Mouse (Mus musculus): ENCODE results near the gene Fam210b. TPM values are rescaled to one million over a fixed set of nuclear protein-coding genes. Genes with fewer than 3 reads are reported as not detected.
A peak's percentile ranks its signal among the peaks of the same experiment; 100 is the strongest.
"Not testable (repeated sequence)": the region's sequence is repeated elsewhere in the genome, so short reads cannot be mapped to it uniquely, and the experiment has no call there.

The Fam210b gene
- polyA plus RNA-seq (2015; fragmentation: Nextera tagmentation; extraction: Ambion mirVana): 38.8 and 40.8 TPM in 2 replicates

GRCm38 (mm10) chr2:172345258-172345738, at the start of gene Fam210b:
Fam210b (plus strand) TSS chr2:172345565.
- no peaks in the 10 kb centered on the region for H3K9me3 ChIP-seq (ENCODE audit: control insufficient read depth, low read length)
- peaks cover 37% of the 10 kb centered on the region for H3K4me1 ChIP-seq (replicated peaks; ENCODE audit: control insufficient read depth, insufficient read depth, low read length)
- no peaks in the 10 kb centered on the region for H3K27me3 ChIP-seq (ENCODE audit: control insufficient read depth, insufficient read depth, low read depth, low read length)
- H3K27ac ChIP-seq (ENCODE audit: low read length): peak within 1 kb of the TSS; percentile 85
- peak within 1 kb of the TSS; percentile 85 for H3K9ac ChIP-seq (ENCODE audit: low read length)
- 0% methylated on average over 33 of the region's 35 CpGs for WGBS
- ATAC-seq (ENCODE audit: low read depth): peak; percentile 95
- peak within 1 kb of the TSS; percentile 98 for H3K4me2 ChIP-seq (ENCODE audit: low read depth, low read length)
- H3K36me3 ChIP-seq (ENCODE audit: control insufficient read depth, insufficient read depth, low read length): no peaks in the 10 kb centered on the region
- H3K4me3 ChIP-seq (ENCODE audit: low read length): peak within 1 kb of the TSS; percentile 86

- no peaks in the 10 kb centered on the region for H3K4me1 ChIP-seq (replicated peaks; ENCODE audit: control insufficient read depth, insufficient read depth, low read length)
- no peak overlapping the region for H3K4me3 ChIP-seq (ENCODE audit: low read length)
- no peak for ATAC-seq (ENCODE audit: low read depth)
- H3K27ac ChIP-seq (ENCODE audit: low read length): no peak overlapping the region
- H3K36me3 ChIP-seq (ENCODE audit: control insufficient read depth, insufficient read depth, low read length): no peaks in the 10 kb centered on the region
- WGBS: 25% methylated on average over 1 of the region's 1 CpGs
- H3K9me3 ChIP-seq (ENCODE audit: control insufficient read depth, low read length): no peaks in the 10 kb centered on the region
- H3K27me3 ChIP-seq (ENCODE audit: control insufficient read depth, insufficient read depth, low read depth, low read length): no peaks in the 10 kb centered on the region
- no peak overlapping the region for H3K4me2 ChIP-seq (ENCODE audit: low read depth, low read length)
- no peak overlapping the region for H3K9ac ChIP-seq (ENCODE audit: low read length)
Measured at GRCm38 (mm10) chr2:172298083-172298482, 47.3 kb upstream of the Fam210b start.

- Histone ChIP-seq H3K9me3 (ENCODE audit: control insufficient read depth, low read length) (no peaks in the 10 kb centered on the region), H3K4me2 (ENCODE audit: low read depth, low read length) (no peak overlapping the region), H3K4me3 (ENCODE audit: low read length) (no peak overlapping the region), H3K27me3 (ENCODE audit: control insufficient read depth, insufficient read depth, low read depth, low read length) (no peaks in the 10 kb centered on the region), H3K4me1 (replicated peaks; ENCODE audit: control insufficient read depth, insufficient read depth, low read length) (no peaks in the 10 kb centered on the region), H3K27ac (ENCODE audit: low read length) (no peak overlapping the region), H3K9ac (ENCODE audit: low read length) (no peak overlapping the region), H3K36me3 (ENCODE audit: control insufficient read depth, insufficient read depth, low read length) (no peaks in the 10 kb centered on the region)
- no peak for ATAC-seq (ENCODE audit: low read depth)
- WGBS: 43% methylated on average over 1 of the region's 1 CpGs
Measured at GRCm38 (mm10) chr2:172298542-172298941, 46.8 kb upstream of the Fam210b start.

- 30% methylated on average over 14 of the region's 14 CpGs for WGBS
- H3K4me2 ChIP-seq (ENCODE audit: low read depth, low read length): no peak overlapping the region
- no peaks in the 10 kb centered on the region for H3K36me3 ChIP-seq (ENCODE audit: control insufficient read depth, insufficient read depth, low read length)
- no peak overlapping the region for H3K9ac ChIP-seq (ENCODE audit: low read length)
- no peaks in the 10 kb centered on the region for H3K27me3 ChIP-seq (ENCODE audit: control insufficient read depth, insufficient read depth, low read depth, low read length)
- H3K4me3 ChIP-seq (ENCODE audit: low read length): no peak overlapping the region
- H3K9me3 ChIP-seq (ENCODE audit: control insufficient read depth, low read length): no peaks in the 10 kb centered on the region
- no peak overlapping the region for H3K27ac ChIP-seq (ENCODE audit: low read length)
- ATAC-seq (ENCODE audit: low read depth): no peak
- no peaks in the 10 kb centered on the region for H3K4me1 ChIP-seq (replicated peaks; ENCODE audit: control insufficient read depth, insufficient read depth, low read length)
Measured at GRCm38 (mm10) chr2:172299126-172299921, 46.0 kb upstream of the Fam210b start.

GRCm38 (mm10) chr2:172302396-172302795, 43.0 kb upstream of the Fam210b start:
- H3K36me3 ChIP-seq (ENCODE audit: control insufficient read depth, insufficient read depth, low read length): no peaks in the 10 kb centered on the region
- WGBS: 79% methylated on average over 5 of the region's 5 CpGs
- no peak for ATAC-seq (ENCODE audit: low read depth)

GRCm38 (mm10) chr2:172304118-172304708, 41.2 kb upstream of the Fam210b start:
- no peaks in the 10 kb centered on the region for H3K36me3 ChIP-seq (ENCODE audit: control insufficient read depth, insufficient read depth, low read length)
- H3K4me1 ChIP-seq (replicated peaks; ENCODE audit: control insufficient read depth, insufficient read depth, low read length): no peaks in the 10 kb centered on the region
- no peaks in the 10 kb centered on the region for H3K9me3 ChIP-seq (ENCODE audit: control insufficient read depth, low read length)
- no peak overlapping the region for H3K27ac ChIP-seq (ENCODE audit: low read length)
- 48% methylated on average over 8 of the region's 8 CpGs for WGBS
- H3K27me3 ChIP-seq (ENCODE audit: control insufficient read depth, insufficient read depth, low read depth, low read length): no peaks in the 10 kb centered on the region
- no peak overlapping the region for H3K4me2 ChIP-seq (ENCODE audit: low read depth, low read length)
- ATAC-seq (ENCODE audit: low read depth): no peak
- no peak overlapping the region for H3K9ac ChIP-seq (ENCODE audit: low read length)
- H3K4me3 ChIP-seq (ENCODE audit: low read length): no peak overlapping the region

More at GRCm38 (mm10) chr2:172302396-172302795, 43.0 kb upstream of the Fam210b start:
- Histone ChIP-seq H3K4me3 (ENCODE audit: low read length) (no peak overlapping the region), H3K4me1 (replicated peaks; ENCODE audit: control insufficient read depth, insufficient read depth, low read length) (no peaks in the 10 kb centered on the region), H3K4me2 (ENCODE audit: low read depth, low read length) (no peak overlapping the region), H3K27me3 (ENCODE audit: control insufficient read depth, insufficient read depth, low read depth, low read length) (no peaks in the 10 kb centered on the region), H3K27ac (ENCODE audit: low read length) (no peak overlapping the region), H3K9me3 (ENCODE audit: control insufficient read depth, low read length) (no peaks in the 10 kb centered on the region), H3K9ac (ENCODE audit: low read length) (no peak overlapping the region)

GRCm38 (mm10) chr2:172305546-172305945, 39.8 kb upstream of the Fam210b start:
- not testable (repeated sequence) for ATAC-seq (ENCODE audit: low read depth)
- WGBS: 68% methylated on average over 7 of the region's 7 CpGs

GRCm38 (mm10) chr2:172306544-172306943, 38.8 kb upstream of the Fam210b start:
- no peaks in the 10 kb centered on the region for H3K9me3 ChIP-seq (ENCODE audit: control insufficient read depth, low read length)
- H3K27ac ChIP-seq (ENCODE audit: low read length): no peak overlapping the region
- no peaks in the 10 kb centered on the region for H3K4me1 ChIP-seq (replicated peaks; ENCODE audit: control insufficient read depth, insufficient read depth, low read length)
- H3K36me3 ChIP-seq (ENCODE audit: control insufficient read depth, insufficient read depth, low read length): no peaks in the 10 kb centered on the region
- H3K27me3 ChIP-seq (ENCODE audit: control insufficient read depth, insufficient read depth, low read depth, low read length): no peaks in the 10 kb centered on the region
- H3K4me3 ChIP-seq (ENCODE audit: low read length): no peak overlapping the region
- WGBS: 61% methylated on average over 4 of the region's 4 CpGs
- no peak overlapping the region for H3K9ac ChIP-seq (ENCODE audit: low read length)
- H3K4me2 ChIP-seq (ENCODE audit: low read depth, low read length): no peak overlapping the region
- ATAC-seq (ENCODE audit: low read depth): no peak

More at GRCm38 (mm10) chr2:172305546-172305945, 39.8 kb upstream of the Fam210b start:
- not testable (repeated sequence) for H3K27me3 ChIP-seq (ENCODE audit: control insufficient read depth, insufficient read depth, low read depth, low read length); H3K36me3 ChIP-seq (ENCODE audit: control insufficient read depth, insufficient read depth, low read length); H3K9ac ChIP-seq (ENCODE audit: low read length); H3K4me2 ChIP-seq (ENCODE audit: low read depth, low read length); H3K27ac ChIP-seq (ENCODE audit: low read length); H3K4me1 ChIP-seq (replicated peaks; ENCODE audit: control insufficient read depth, insufficient read depth, low read length); H3K9me3 ChIP-seq (ENCODE audit: control insufficient read depth, low read length); H3K4me3 ChIP-seq (ENCODE audit: low read length)

GRCm38 (mm10) chr2:172311731-172312130, 33.6 kb upstream of the Fam210b start:
- no peak overlapping the region for H3K4me2 ChIP-seq (ENCODE audit: low read depth, low read length)
- H3K36me3 ChIP-seq (ENCODE audit: control insufficient read depth, insufficient read depth, low read length): no peaks in the 10 kb centered on the region
- H3K27me3 ChIP-seq (ENCODE audit: control insufficient read depth, insufficient read depth, low read depth, low read length): no peaks in the 10 kb centered on the region
- no peaks in the 10 kb centered on the region for H3K4me1 ChIP-seq (replicated peaks; ENCODE audit: control insufficient read depth, insufficient read depth, low read length)
- no peak overlapping the region for H3K9ac ChIP-seq (ENCODE audit: low read length)
- H3K9me3 ChIP-seq (ENCODE audit: control insufficient read depth, low read length): no peaks in the 10 kb centered on the region
- no peak overlapping the region for H3K4me3 ChIP-seq (ENCODE audit: low read length)
- no peak overlapping the region for H3K27ac ChIP-seq (ENCODE audit: low read length)
- 84% methylated on average over 9 of the region's 9 CpGs for WGBS
- no peak for ATAC-seq (ENCODE audit: low read depth)
